Mouse (Mus musculus) limb, embryonic 12.5 days (tissue): ENCODE measurements around the gene Saa3. TPM values are rescaled to one million over a fixed set of nuclear protein-coding genes. Genes with fewer than 3 reads are reported as not detected.
"Not testable (repeated sequence)": the region's sequence is repeated elsewhere in the genome, so short reads cannot be mapped to it uniquely, and the experiment has no call there.

ENCODE experiments used
- ATAC-seq: fragments of 200-750 bp; cut with Nextera tagmentation; 2 replicates; pipeline ENCODE4 v1.8.0; 2017; ENCODE audit warnings: low read depth, moderate TSS enrichment; ENCODE audit not compliant: insufficient number of reproducible peaks, insufficient read depth, low FRiP score, low TSS enrichment
- H3K27ac ChIP-seq: fragments of 300-500 bp; sonication (generic); 2 replicates; pipeline ENCODE4 v1.5.1; 2016; ENCODE audit warnings: mild to moderate bottlenecking, moderate library complexity
- H3K27me3 ChIP-seq: fragments of 300-500 bp; sonication (generic); 2 replicates; pipeline ENCODE4 v1.6.1; 2016; ENCODE audit warnings: mild to moderate bottlenecking, moderate library complexity
- H3K36me3 ChIP-seq: fragments of 300-500 bp; sonication (generic); 2 replicates; pipeline ENCODE4 v1.6.1; 2016; ENCODE audit warnings: mild to moderate bottlenecking, moderate library complexity
- H3K4me1 ChIP-seq: fragments of 300-500 bp; sonication (generic); replicated peaks from 2 replicates; pipeline ENCODE4 v1.6.1; 2016
- H3K4me2 ChIP-seq: fragments of 300-500 bp; sonication (generic); 2 replicates; pipeline ENCODE4 v1.6.1; 2016; ENCODE audit warnings: mild to moderate bottlenecking, moderate library complexity
- H3K4me3 ChIP-seq: fragments of 300-500 bp; sonication (generic); replicated peaks from 2 replicates; pipeline ENCODE4 v1.5.1; 2016; ENCODE audit warnings: mild to moderate bottlenecking
- H3K9ac ChIP-seq: fragments of 300-500 bp; sonication (generic); replicated peaks from 2 replicates; pipeline ENCODE4 v1.6.1; 2016; ENCODE audit warnings: mild to moderate bottlenecking, moderate library complexity
- H3K9me3 ChIP-seq: fragments of 300-500 bp; sonication (generic); 2 replicates; pipeline ENCODE4 v1.6.1; 2016; ENCODE audit warnings: mild to moderate bottlenecking, moderate library complexity
- WGBS: fragments of 180-500 bp; shearing (Covaris S2); methylation state at CpG from one replicate; pipeline ENCODE4 v1.1.7; 2016; 5-methylcytosine and 5-hydroxymethylcytosine counted together
- polyA plus RNA-seq: library from polyadenylated mRNA; unstranded; fragments of >200 nt; fragmentation: Nextera tagmentation; extraction: Ambion mirVana; gene quantifications from 2 replicates; pipeline ENCODE4 v1.2.1, GENCODE M21; 2016

Gene Saa3
- 0.20 and 0.36 TPM in 2 replicates for polyA plus RNA-seq

DNA sequence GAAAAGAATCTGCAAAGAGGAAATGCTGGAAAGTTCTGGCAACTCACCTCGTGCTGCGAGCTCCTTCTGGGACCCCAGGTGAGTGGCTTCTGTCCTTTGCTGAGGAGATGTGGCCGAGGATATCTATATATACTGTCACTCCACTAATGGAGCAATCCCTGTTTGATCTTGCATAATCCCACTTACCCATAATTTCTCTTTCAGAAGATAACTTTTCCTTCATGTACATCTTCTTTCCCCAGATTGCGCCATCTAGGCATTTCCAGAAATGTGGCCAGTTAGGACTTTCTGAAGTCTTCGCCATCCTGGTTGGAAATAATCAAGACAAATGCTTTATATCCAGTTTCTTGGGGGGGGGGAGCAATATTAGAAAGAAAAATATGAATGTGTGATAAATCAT is at the start of gene Saa3:
TSS of gene Saa3 (minus strand) at position 101 of the 400 bp plus-strand sequence.
- no peak for ATAC-seq
- no peak within 1 kb of the TSS for H3K4me3 ChIP-seq
- peaks cover 5% of the 10 kb centered on the region; the same call in 1 of the 2 replicates for H3K27me3 ChIP-seq
- WGBS: 87% methylated on average over 5 of the region's 5 CpGs
- no peaks in the 10 kb centered on the region for H3K36me3 ChIP-seq
- no peak within 1 kb of the TSS for H3K4me2 ChIP-seq
- no peaks in the 10 kb centered on the region for H3K9me3 ChIP-seq
- H3K27ac ChIP-seq: no peak within 1 kb of the TSS
- H3K9ac ChIP-seq: no peak within 1 kb of the TSS
- no peaks in the 10 kb centered on the region for H3K4me1 ChIP-seq

DNA sequence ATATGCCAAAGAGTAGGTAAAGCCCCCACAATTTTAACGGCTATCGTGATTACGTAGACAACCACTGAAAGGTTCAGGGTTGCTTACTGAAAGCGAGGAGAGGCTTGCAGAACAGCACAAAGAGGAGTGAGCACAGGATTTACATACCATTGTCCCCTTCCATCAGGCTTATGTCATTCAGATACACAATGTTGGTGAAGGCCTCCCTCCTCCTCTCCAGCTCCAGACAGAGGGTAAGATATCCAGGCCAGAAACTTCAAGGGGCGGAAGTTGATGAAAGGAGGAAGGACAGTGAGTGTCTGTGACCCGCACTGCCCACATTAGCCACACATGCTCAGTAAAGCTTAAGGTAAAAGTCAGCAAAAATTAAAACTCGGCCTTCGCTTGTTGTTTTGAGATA is 49.2 kb upstream of the Saa3 start:
- no peak for ATAC-seq
- H3K27ac ChIP-seq: no peak overlapping the region
- H3K36me3 ChIP-seq: peaks cover 97% of the 10 kb centered on the region
- no peak overlapping the region for H3K4me2 ChIP-seq
- H3K4me1 ChIP-seq: no peaks in the 10 kb centered on the region
- no peak overlapping the region for H3K9ac ChIP-seq
- no peaks in the 10 kb centered on the region for H3K27me3 ChIP-seq
- H3K4me3 ChIP-seq: no peak overlapping the region
- H3K9me3 ChIP-seq: no peaks in the 10 kb centered on the region
- WGBS: 89% methylated on average over 8 of the region's 8 CpGs

- Histone ChIP-seq H3K9ac (no peak overlapping the region), H3K4me3 (no peak overlapping the region), H3K9me3 (no peaks in the 10 kb centered on the region), H3K4me2 (no peak overlapping the region), H3K27ac (no peak overlapping the region), H3K4me1 (no peaks in the 10 kb centered on the region), H3K36me3 (peaks cover 85% of the 10 kb centered on the region), H3K27me3 (no peaks in the 10 kb centered on the region)
- 94% methylated on average over 5 of the region's 5 CpGs for WGBS
- ATAC-seq: no peak
Observed at GRCm38 (mm10) chr7:46762601-46763000, 47.1 kb upstream of the Saa3 start.

GRCm38 (mm10) chr7:46761049-46761795 is 45.7 kb upstream of the Saa3 start:
- H3K4me3 ChIP-seq: no peak overlapping the region
- no peak overlapping the region for H3K9ac ChIP-seq
- H3K27ac ChIP-seq: no peak overlapping the region
- H3K4me2 ChIP-seq: no peak overlapping the region
- no peaks in the 10 kb centered on the region for H3K9me3 ChIP-seq
- no peak for ATAC-seq
- H3K36me3 ChIP-seq: peaks cover 71% of the 10 kb centered on the region
- no peaks in the 10 kb centered on the region for H3K27me3 ChIP-seq
- 81% methylated on average over 11 of the region's 11 CpGs for WGBS
- no peaks in the 10 kb centered on the region for H3K4me1 ChIP-seq

DNA sequence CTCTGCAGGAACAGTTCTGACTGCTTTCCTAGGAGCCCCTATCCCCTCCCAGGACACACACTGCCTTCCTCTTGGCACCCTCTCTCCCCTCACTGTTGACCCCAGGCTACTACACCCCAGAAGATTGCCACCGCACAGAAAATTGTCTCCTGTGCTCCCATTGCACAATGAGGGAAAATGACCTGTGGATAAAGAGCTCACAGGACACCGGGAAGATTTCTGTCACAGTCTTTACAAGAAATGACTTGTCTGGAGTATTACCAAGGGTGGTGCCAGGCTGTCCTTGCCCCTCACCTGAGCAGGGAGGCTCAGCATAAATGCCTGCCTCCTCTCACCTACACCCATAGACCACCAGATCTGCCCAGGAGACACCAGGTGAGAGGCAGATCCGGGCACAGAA is 36.0 kb upstream of the Saa3 start, which contains the start of gene Saa2:
TSS of gene Saa2 (plus strand) at position 301 of the 400 bp plus-strand sequence.
- no peak within 1 kb of the TSS for H3K4me2 ChIP-seq
- H3K9ac ChIP-seq: no peak within 1 kb of the TSS
- H3K27ac ChIP-seq: no peak within 1 kb of the TSS
- H3K9me3 ChIP-seq: no peaks in the 10 kb centered on the region
- H3K27me3 ChIP-seq: no peaks in the 10 kb centered on the region
- no peaks in the 10 kb centered on the region for H3K36me3 ChIP-seq
- H3K4me3 ChIP-seq: no peak within 1 kb of the TSS
- no peaks in the 10 kb centered on the region for H3K4me1 ChIP-seq
- 70% methylated on average over 3 of the region's 3 CpGs for WGBS
- no peak for ATAC-seq

- WGBS: 66% methylated on average over 3 of the region's 3 CpGs
- H3K4me3 ChIP-seq: no peak overlapping the region
- H3K4me1 ChIP-seq: no peaks in the 10 kb centered on the region
- no peak for ATAC-seq
- H3K9ac ChIP-seq: no peak overlapping the region
- no peak overlapping the region for H3K4me2 ChIP-seq
- no peak overlapping the region for H3K27ac ChIP-seq
- H3K27me3 ChIP-seq: no peaks in the 10 kb centered on the region
- no peaks in the 10 kb centered on the region for H3K36me3 ChIP-seq
- no peaks in the 10 kb centered on the region for H3K9me3 ChIP-seq
Observed at GRCm38 (mm10) chr7:46748459-46748858, 33.0 kb upstream of the Saa3 start.

DNA sequence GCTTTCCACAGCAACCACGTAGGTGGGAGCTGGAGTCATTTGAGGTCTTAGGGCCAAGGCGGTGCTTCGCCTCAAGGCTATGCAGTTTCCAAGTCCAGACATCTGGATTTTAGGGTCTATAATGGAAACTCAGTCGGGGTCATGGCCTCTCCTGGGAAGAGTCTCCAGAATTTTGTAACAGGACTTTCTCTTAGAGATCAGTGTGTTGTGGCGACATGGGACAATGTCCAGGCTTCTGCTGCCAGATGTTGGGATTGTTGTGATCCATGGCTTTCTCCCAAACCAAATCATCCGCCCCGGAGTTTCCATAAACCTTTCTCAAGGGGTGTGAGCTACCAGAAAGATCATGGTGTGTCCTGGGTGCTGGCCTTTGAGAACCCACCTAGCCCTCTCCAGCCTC is 30.9 kb upstream of the Saa3 start:
- Histone ChIP-seq H3K4me3 (no peak overlapping the region), H3K4me1 (no peaks in the 10 kb centered on the region), H3K9me3 (no peaks in the 10 kb centered on the region), H3K36me3 (no peaks in the 10 kb centered on the region), H3K4me2 (no peak overlapping the region), H3K27me3 (no peaks in the 10 kb centered on the region), H3K27ac (no peak overlapping the region), H3K9ac (no peak overlapping the region)
- ATAC-seq: no peak
- 49% methylated on average over 7 of the region's 7 CpGs for WGBS

GRCm38 (mm10) chr7:46745816-46746215 is 30.3 kb upstream of the Saa3 start:
- Histone ChIP-seq H3K9me3 (no peaks in the 10 kb centered on the region), H3K4me3 (no peak overlapping the region), H3K9ac (no peak overlapping the region), H3K27ac (no peak overlapping the region), H3K36me3 (no peaks in the 10 kb centered on the region), H3K27me3 (no peaks in the 10 kb centered on the region), H3K4me1 (no peaks in the 10 kb centered on the region), H3K4me2 (no peak overlapping the region)
- 61% methylated on average over 3 of the region's 3 CpGs for WGBS
- ATAC-seq: no peak

DNA sequence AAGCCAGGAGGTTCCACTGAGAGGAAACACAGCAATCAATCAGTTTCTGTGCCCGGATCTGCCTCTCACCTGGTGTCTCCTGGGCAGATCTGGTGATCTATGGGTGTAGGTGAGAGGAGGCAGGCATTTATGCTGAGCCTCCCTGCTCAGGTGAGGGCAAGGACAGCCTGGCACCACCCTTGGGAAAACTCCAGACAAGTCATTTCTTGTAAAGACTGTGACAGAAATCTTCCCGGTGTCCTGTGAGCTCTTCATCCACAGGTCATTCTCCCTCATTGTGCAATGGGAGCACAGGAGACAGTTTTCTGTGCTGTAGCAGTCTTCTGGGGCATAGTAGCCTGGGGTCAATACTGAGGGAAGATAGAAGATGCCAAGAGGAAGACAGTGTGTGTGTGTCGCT is 27.4 kb upstream of the Saa3 start, which contains the start of gene Saa1:
TSS of gene Saa1 (minus strand) at position 101 of the 400 bp plus-strand sequence.
- 76% methylated on average over 3 of the region's 3 CpGs for WGBS

GRCm38 (mm10) chr7:46740041-46740440 is 24.5 kb upstream of the Saa3 start:
- WGBS: 82% methylated on average over 5 of the region's 5 CpGs
- H3K27me3 ChIP-seq: not testable (repeated sequence)

More for the DNA sequence above, 27.4 kb upstream of the Saa3 start, which contains the start of gene Saa1:
- ATAC-seq, H3K4me2 ChIP-seq, H3K4me3 ChIP-seq, H3K27ac ChIP-seq, H3K27me3 ChIP-seq, H3K36me3 ChIP-seq, H3K9ac ChIP-seq, H3K4me1 ChIP-seq, H3K9me3 ChIP-seq: not testable (repeated sequence)

GRCm38 (mm10) chr7:46738561-46739460 is 23.3 kb upstream of the Saa3 start:
- Histone ChIP-seq H3K36me3 (no peaks in the 10 kb centered on the region), H3K9ac (no peak overlapping the region), H3K4me3 (no peak overlapping the region), H3K9me3 (no peaks in the 10 kb centered on the region), H3K4me1 (no peaks in the 10 kb centered on the region), H3K4me2 (no peak overlapping the region), H3K27me3 (no peaks in the 10 kb centered on the region), H3K27ac (no peak overlapping the region)
- ATAC-seq: no peak
- 75% methylated on average over 12 of the region's 12 CpGs for WGBS

More at GRCm38 (mm10) chr7:46740041-46740440, 24.5 kb upstream of the Saa3 start:
- not testable (repeated sequence) for ATAC-seq, H3K9ac ChIP-seq, H3K36me3 ChIP-seq, H3K4me3 ChIP-seq, H3K9me3 ChIP-seq, H3K4me2 ChIP-seq, H3K4me1 ChIP-seq, H3K27ac ChIP-seq
